Mouse (Mus musculus): ENCODE results near the gene Ccdc36. TPM values are rescaled to one million over a fixed set of nuclear protein-coding genes. Genes with fewer than 3 reads are reported as not detected.

Ccdc36 gene
- polyA plus RNA-seq, 2 experiments: 1.3 to 2.2 TPM

DNA sequence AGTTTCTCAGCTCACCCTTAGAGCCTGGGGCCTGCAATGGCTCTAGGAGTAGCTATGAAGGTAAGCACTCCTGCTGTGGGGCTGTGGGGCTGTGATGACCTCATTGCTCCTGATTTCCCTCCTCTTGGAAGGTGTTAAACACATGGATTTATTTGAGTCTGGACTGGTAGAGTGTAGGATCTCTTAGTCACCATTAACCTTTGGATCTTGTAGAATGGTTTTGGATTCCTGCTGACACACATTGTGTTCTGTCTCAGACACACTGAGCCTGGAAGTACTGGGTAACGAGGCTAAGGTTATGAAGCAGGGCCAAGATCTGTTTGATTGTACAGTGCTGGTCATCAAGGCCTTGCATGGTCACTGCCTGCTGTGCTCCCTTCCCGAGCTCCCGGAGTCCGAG lies 49.0 kb downstream of the Ccdc36 start:
- 83% methylated on average over 4 of the region's 4 CpGs for WGBS
- H3K27ac ChIP-seq (replicated peaks; ENCODE audit: low read depth, low read length): no peak overlapping the region
- no peaks in the 10 kb centered on the region for H3K4me1 ChIP-seq (ENCODE audit: control insufficient read depth, insufficient read depth, low read length)
- no peaks in the 10 kb centered on the region for H3K9me3 ChIP-seq (ENCODE audit: control insufficient read depth, low read length)
- no peak overlapping the region for H3K9ac ChIP-seq (ENCODE audit: low read depth, low read length, severe bottlenecking)
- peaks cover 97% of the 10 kb centered on the region for H3K36me3 ChIP-seq (ENCODE audit: control insufficient read depth, insufficient read depth, low read length)
- no peak overlapping the region for H3K4me3 ChIP-seq (replicated peaks; ENCODE audit: low read length)
- no peak overlapping the region for H3K4me2 ChIP-seq (replicated peaks; ENCODE audit: low read depth, low read length, severe bottlenecking)
- no peak for TF ChIP-seq POLR2A (IDR thresholded peaks at IDR 0.05; ENCODE audit: borderline replicate concordance, extremely low read depth, insufficient read depth, insufficient read length)
- DNase-seq (ENCODE audit: low spot score) (no peak), ATAC-seq (ENCODE audit: low FRiP score, low read depth) (no peak)
- H3K27me3 ChIP-seq (ENCODE audit: control insufficient read depth, insufficient read depth, low read length): no peaks in the 10 kb centered on the region

DNA sequence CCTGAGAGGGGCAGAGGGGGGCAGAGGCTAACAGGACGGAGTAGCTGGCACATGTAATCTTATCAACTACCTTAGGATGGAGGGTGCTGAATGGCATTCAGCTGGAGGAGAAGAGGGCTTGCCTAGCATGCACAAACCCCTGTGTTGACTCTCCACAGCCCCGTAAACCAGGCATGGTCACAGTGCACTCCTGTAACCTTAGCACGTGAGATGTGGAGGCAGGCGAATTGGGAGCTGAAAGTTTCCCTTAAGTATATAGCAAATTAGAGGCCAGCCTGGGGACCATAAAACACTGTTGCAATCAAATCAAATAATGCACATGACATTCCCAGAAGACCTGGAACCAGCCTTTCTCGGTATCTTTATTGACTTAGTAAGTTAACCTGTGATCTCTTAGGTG lies 49.5 kb downstream of the Ccdc36 start:
- no peak for DNase-seq (ENCODE audit: low spot score)
- Histone ChIP-seq H3K9me3 (ENCODE audit: control insufficient read depth, low read length) (no peaks in the 10 kb centered on the region), H3K4me3 (replicated peaks; ENCODE audit: low read length) (no peak overlapping the region), H3K36me3 (ENCODE audit: control insufficient read depth, insufficient read depth, low read length) (peaks cover 97% of the 10 kb centered on the region), H3K9ac (ENCODE audit: low read depth, low read length, severe bottlenecking) (no peak overlapping the region), H3K27me3 (ENCODE audit: control insufficient read depth, insufficient read depth, low read length) (no peaks in the 10 kb centered on the region), H3K27ac (replicated peaks; ENCODE audit: low read depth, low read length) (no peak overlapping the region), H3K4me1 (ENCODE audit: control insufficient read depth, insufficient read depth, low read length) (no peaks in the 10 kb centered on the region), H3K4me2 (replicated peaks; ENCODE audit: low read depth, low read length, severe bottlenecking) (no peak overlapping the region)
- ATAC-seq (ENCODE audit: low FRiP score, low read depth): no peak
- WGBS: 74% methylated on average over 5 of the region's 5 CpGs
- TF ChIP-seq POLR2A (IDR thresholded peaks at IDR 0.05; ENCODE audit: borderline replicate concordance, extremely low read depth, insufficient read depth, insufficient read length): no peak

DNA sequence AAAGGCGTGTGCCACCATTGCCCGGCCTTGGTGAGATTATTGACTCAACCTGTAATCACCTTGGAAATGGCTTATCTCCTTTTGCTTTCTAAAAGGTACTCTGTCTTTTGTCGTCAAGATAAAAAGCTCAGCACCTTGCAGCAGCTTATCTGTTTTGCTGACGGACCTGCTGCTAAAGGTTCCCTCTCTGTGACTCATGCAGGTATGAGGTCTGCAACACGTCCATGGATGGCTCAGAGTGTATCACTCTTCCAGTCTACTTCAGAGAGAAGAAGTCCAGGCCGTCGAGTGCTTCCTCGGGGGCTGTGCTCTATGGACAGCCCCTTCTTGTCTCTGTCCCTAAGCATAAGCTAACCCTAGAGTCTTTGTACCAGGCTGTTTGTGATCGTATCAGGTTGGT lies 50.0 kb downstream of the Ccdc36 start:
- Histone ChIP-seq H3K4me1 (ENCODE audit: control insufficient read depth, insufficient read depth, low read length) (no peaks in the 10 kb centered on the region), H3K36me3 (ENCODE audit: control insufficient read depth, insufficient read depth, low read length) (peaks cover 97% of the 10 kb centered on the region), H3K9me3 (ENCODE audit: control insufficient read depth, low read length) (no peaks in the 10 kb centered on the region), H3K4me2 (replicated peaks; ENCODE audit: low read depth, low read length, severe bottlenecking) (no peak overlapping the region), H3K9ac (ENCODE audit: low read depth, low read length, severe bottlenecking) (no peak overlapping the region), H3K27ac (replicated peaks; ENCODE audit: low read depth, low read length) (no peak overlapping the region), H3K4me3 (replicated peaks; ENCODE audit: low read length) (no peak overlapping the region), H3K27me3 (ENCODE audit: control insufficient read depth, insufficient read depth, low read length) (no peaks in the 10 kb centered on the region)
- TF ChIP-seq POLR2A (IDR thresholded peaks at IDR 0.05; ENCODE audit: borderline replicate concordance, extremely low read depth, insufficient read depth, insufficient read length): no peak
- DNase-seq (ENCODE audit: low spot score) (no peak), ATAC-seq (ENCODE audit: low FRiP score, low read depth) (no peak)
- WGBS: 89% methylated on average over 9 of the region's 9 CpGs

Other genes starting within 250 kb of the Ccdc36 start
- gene Bsn, start 238.1 kb downstream of the Ccdc36 start, polyA plus RNA-seq (2012; rRNA removed): 1.1 and 1.3 TPM in 2 replicates
- gene Bsn, start 238.1 kb downstream of the Ccdc36 start, polyA plus RNA-seq (2014; fragmentation: Nextera tagmentation; extraction: Ambion mirVana): 0.68 and 0.73 TPM in 2 replicates
- gene Dag1, start 164.5 kb downstream of the Ccdc36 start, polyA plus RNA-seq (2012; rRNA removed): 49.7 and 57.4 TPM in 2 replicates
- 77.4 and 82.5 TPM in 2 replicates for gene Dag1, start 164.5 kb downstream of the Ccdc36 start, polyA plus RNA-seq (2014; fragmentation: Nextera tagmentation; extraction: Ambion mirVana)
- 37.5 and 61.3 TPM in 2 replicates for gene Nicn1, start 138.1 kb downstream of the Ccdc36 start, polyA plus RNA-seq (2012; rRNA removed)
- 40.2 and 49.6 TPM in 2 replicates for gene Nicn1, start 138.1 kb downstream of the Ccdc36 start, polyA plus RNA-seq (2014; fragmentation: Nextera tagmentation; extraction: Ambion mirVana)
- 28.2 and 29.7 TPM in 2 replicates for gene Amt, start 131.6 kb downstream of the Ccdc36 start, polyA plus RNA-seq (2012; rRNA removed)
- 6.9 and 7.0 TPM in 2 replicates for gene Amt, start 131.6 kb downstream of the Ccdc36 start, polyA plus RNA-seq (2014; fragmentation: Nextera tagmentation; extraction: Ambion mirVana)
- 214 and 240 TPM in 2 replicates for gene Rhoa, start 122.4 kb downstream of the Ccdc36 start, polyA plus RNA-seq (2012; rRNA removed)
- gene Rhoa, start 122.4 kb downstream of the Ccdc36 start, polyA plus RNA-seq (2014; fragmentation: Nextera tagmentation; extraction: Ambion mirVana): 296 and 326 TPM in 2 replicates
- gene Tcta, start 122.3 kb downstream of the Ccdc36 start, polyA plus RNA-seq (2012; rRNA removed): 36.8 and 41.4 TPM in 2 replicates
- 37.4 and 38.6 TPM in 2 replicates for gene Tcta, start 122.3 kb downstream of the Ccdc36 start, polyA plus RNA-seq (2014; fragmentation: Nextera tagmentation; extraction: Ambion mirVana)
- gene Gpx1, start 89.6 kb downstream of the Ccdc36 start, polyA plus RNA-seq (2012; rRNA removed): 476 and 533 TPM in 2 replicates
- 686 and 718 TPM in 2 replicates for gene Gpx1, start 89.6 kb downstream of the Ccdc36 start, polyA plus RNA-seq (2014; fragmentation: Nextera tagmentation; extraction: Ambion mirVana)
- gene Usp4, start 80.6 kb downstream of the Ccdc36 start, polyA plus RNA-seq (2012; rRNA removed): 86.1 and 86.8 TPM in 2 replicates
- gene Usp4, start 80.6 kb downstream of the Ccdc36 start, polyA plus RNA-seq (2014; fragmentation: Nextera tagmentation; extraction: Ambion mirVana): 102 and 107 TPM in 2 replicates
- gene 1700102P08Rik, start 35.7 kb downstream of the Ccdc36 start, polyA plus RNA-seq (2012; rRNA removed): 1.0 TPM in 2 replicates
- 0.96 and 1.2 TPM in 2 replicates for gene 1700102P08Rik, start 35.7 kb downstream of the Ccdc36 start, polyA plus RNA-seq (2014; fragmentation: Nextera tagmentation; extraction: Ambion mirVana)
- gene BC048562, start 8.0 kb upstream of the Ccdc36 start, polyA plus RNA-seq (2012; rRNA removed): not detected in 2 replicates
- not detected in 2 replicates for gene BC048562, start 8.0 kb upstream of the Ccdc36 start, polyA plus RNA-seq (2014; fragmentation: Nextera tagmentation; extraction: Ambion mirVana)
- gene Ccdc71, start 32.0 kb upstream of the Ccdc36 start, polyA plus RNA-seq (2012; rRNA removed): 29.2 and 34.4 TPM in 2 replicates
- 45.4 and 49.8 TPM in 2 replicates for gene Ccdc71, start 32.0 kb upstream of the Ccdc36 start, polyA plus RNA-seq (2014; fragmentation: Nextera tagmentation; extraction: Ambion mirVana)
- 43.1 and 60.6 TPM in 2 replicates for gene Klhdc8b, start 33.1 kb upstream of the Ccdc36 start, polyA plus RNA-seq (2012; rRNA removed)
- gene Klhdc8b, start 33.1 kb upstream of the Ccdc36 start, polyA plus RNA-seq (2014; fragmentation: Nextera tagmentation; extraction: Ambion mirVana): 27.7 and 32.2 TPM in 2 replicates
- gene Lamb2, start 51.3 kb upstream of the Ccdc36 start, polyA plus RNA-seq (2012; rRNA removed): 214 and 236 TPM in 2 replicates
- gene Lamb2, start 51.3 kb upstream of the Ccdc36 start, polyA plus RNA-seq (2014; fragmentation: Nextera tagmentation; extraction: Ambion mirVana): 59.0 and 69.4 TPM in 2 replicates
- 160 and 219 TPM in 2 replicates for gene Usp19, start 62.1 kb upstream of the Ccdc36 start, polyA plus RNA-seq (2012; rRNA removed)
- 59.3 and 66.4 TPM in 2 replicates for gene Usp19, start 62.1 kb upstream of the Ccdc36 start, polyA plus RNA-seq (2014; fragmentation: Nextera tagmentation; extraction: Ambion mirVana)
- 238 and 323 TPM in 2 replicates for gene Qars, start 79.2 kb upstream of the Ccdc36 start, polyA plus RNA-seq (2012; rRNA removed)
- gene Qars, start 79.2 kb upstream of the Ccdc36 start, polyA plus RNA-seq (2014; fragmentation: Nextera tagmentation; extraction: Ambion mirVana): 108 and 117 TPM in 2 replicates
- gene Qrich1, start 88.3 kb upstream of the Ccdc36 start, polyA plus RNA-seq (2012; rRNA removed): 126 and 157 TPM in 2 replicates
- gene Qrich1, start 88.3 kb upstream of the Ccdc36 start, polyA plus RNA-seq (2014; fragmentation: Nextera tagmentation; extraction: Ambion mirVana): 120 and 132 TPM in 2 replicates
- gene Impdh2, start 131.8 kb upstream of the Ccdc36 start, polyA plus RNA-seq (2012; rRNA removed): 208 and 280 TPM in 2 replicates
- 184 and 191 TPM in 2 replicates for gene Impdh2, start 131.8 kb upstream of the Ccdc36 start, polyA plus RNA-seq (2014; fragmentation: Nextera tagmentation; extraction: Ambion mirVana)
- 23.1 and 28.3 TPM in 2 replicates for gene Ndufaf3, start 138.9 kb upstream of the Ccdc36 start, polyA plus RNA-seq (2012; rRNA removed)
- 40.9 and 42.7 TPM in 2 replicates for gene Ndufaf3, start 138.9 kb upstream of the Ccdc36 start, polyA plus RNA-seq (2014; fragmentation: Nextera tagmentation; extraction: Ambion mirVana)
- gene Dalrd3, start 141.4 kb upstream of the Ccdc36 start, polyA plus RNA-seq (2012; rRNA removed): 144 and 198 TPM in 2 replicates
- 124 and 132 TPM in 2 replicates for gene Dalrd3, start 141.4 kb upstream of the Ccdc36 start, polyA plus RNA-seq (2014; fragmentation: Nextera tagmentation; extraction: Ambion mirVana)
- gene Wdr6, start 150.3 kb upstream of the Ccdc36 start, polyA plus RNA-seq (2012; rRNA removed): 123 and 175 TPM in 2 replicates
- 91.5 and 115 TPM in 2 replicates for gene Wdr6, start 150.3 kb upstream of the Ccdc36 start, polyA plus RNA-seq (2014; fragmentation: Nextera tagmentation; extraction: Ambion mirVana)
- gene P4htm, start 169.2 kb upstream of the Ccdc36 start, polyA plus RNA-seq (2012; rRNA removed): 14.3 and 17.8 TPM in 2 replicates
- gene P4htm, start 169.2 kb upstream of the Ccdc36 start, polyA plus RNA-seq (2014; fragmentation: Nextera tagmentation; extraction: Ambion mirVana): 7.8 and 8.8 TPM in 2 replicates
- 46.2 and 48.5 TPM in 2 replicates for gene Arih2, start 220.9 kb upstream of the Ccdc36 start, polyA plus RNA-seq (2012; rRNA removed)
- 35.7 and 39.8 TPM in 2 replicates for gene Arih2, start 220.9 kb upstream of the Ccdc36 start, polyA plus RNA-seq (2014; fragmentation: Nextera tagmentation; extraction: Ambion mirVana)
- gene Slc25a20, start 233.6 kb upstream of the Ccdc36 start, polyA plus RNA-seq (2012; rRNA removed): 16.6 and 20.7 TPM in 2 replicates
- 28.2 and 29.1 TPM in 2 replicates for gene Slc25a20, start 233.6 kb upstream of the Ccdc36 start, polyA plus RNA-seq (2014; fragmentation: Nextera tagmentation; extraction: Ambion mirVana)

All from limb, embryonic 14.5 days (tissue).